Mouse (Mus musculus) kidney, adult 9 months (tissue): ENCODE measurements around the gene Atg4b.
A peak's percentile ranks its signal among the peaks of the same experiment; 100 is the strongest.
"Not testable (repeated sequence)": the region's sequence is repeated elsewhere in the genome, so short reads cannot be mapped to it uniquely, and the experiment has no call there.

Experiments
- DNase-seq: peaks from one replicate; pipeline ENCODE4 v3.0.0; 2022

Gene Atg4b

GRCm38 (mm10) chr1:93823796-93824495 is 72.6 kb downstream of the Atg4b start:
- no peak for DNase-seq

- DNase-seq = no peak
Observed at GRCm38 (mm10) chr1:93824609-93825008, 73.3 kb downstream of the Atg4b start, which contains the start of gene D2hgdh. TSS of gene D2hgdh (plus strand) at chr1:93824909.

- peak; percentile 98 for DNase-seq
Observed at GRCm38 (mm10) chr1:93825105-93825674, 73.9 kb downstream of the Atg4b start.

GRCm38 (mm10) chr1:93825771-93826539 is 74.7 kb downstream of the Atg4b start:
- no peak for DNase-seq

- DNase-seq = no peak
Observed at GRCm38 (mm10) chr1:93826540-93826835, 75.2 kb downstream of the Atg4b start.

- not testable (repeated sequence) for DNase-seq
Observed at GRCm38 (mm10) chr1:93832754-93833360, 81.6 kb downstream of the Atg4b start.

- no peak for DNase-seq
Observed at GRCm38 (mm10) chr1:93834671-93835150, 83.4 kb downstream of the Atg4b start.

- DNase-seq = no peak
Observed at GRCm38 (mm10) chr1:93835211-93835610, 83.9 kb downstream of the Atg4b start.

GRCm38 (mm10) chr1:93835876-93836531 is 84.7 kb downstream of the Atg4b start:
- no peak for DNase-seq

GRCm38 (mm10) chr1:93836532-93836913 is 85.2 kb downstream of the Atg4b start:
- no peak for DNase-seq

- peak; percentile 0 for DNase-seq
Observed at GRCm38 (mm10) chr1:93837335-93837734, 86.0 kb downstream of the Atg4b start.

GRCm38 (mm10) chr1:93838569-93838968 is 87.3 kb downstream of the Atg4b start:
- DNase-seq = not testable (repeated sequence)
